Mouse (Mus musculus) olfactory bulb, adult 2 months (tissue): ENCODE measurements around the gene Nolc1.

Experiments
- CTCF ChIP-seq: fragments of 200-500 bp; IDR thresholded peaks from 2 replicates; pipeline ENCODE4 v1.5.1; 2012; ENCODE audit warnings: low read depth, mild to moderate bottlenecking, low read length, moderate library complexity; ENCODE audit not compliant: insufficient read depth
- POLR2A ChIP-seq: fragments of 200-500 bp; IDR thresholded peaks from 2 replicates; pipeline ENCODE4 v1.6.1; 2012; ENCODE audit warnings: mild to moderate bottlenecking, low read depth, low read length, moderate library complexity; ENCODE audit not compliant: insufficient read depth

DNA sequence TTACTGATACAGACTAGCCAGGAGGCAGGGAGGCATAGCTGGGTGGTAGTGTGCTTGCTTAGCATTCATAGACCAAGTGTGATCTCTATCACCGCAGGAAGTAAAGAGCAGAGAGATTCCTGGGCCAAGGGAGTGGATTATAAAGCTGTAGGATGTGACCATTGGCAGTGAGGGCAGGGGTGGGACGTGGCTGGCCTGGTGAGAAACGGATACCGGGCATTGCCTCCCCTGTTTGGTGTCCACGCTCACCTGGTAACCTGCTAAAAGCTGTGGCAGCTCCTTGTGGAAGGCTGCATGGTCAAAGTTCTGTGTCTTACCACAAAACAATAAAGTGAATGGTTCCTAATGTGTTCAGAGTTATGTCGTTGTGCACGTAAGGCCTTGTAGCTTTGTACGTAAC, 9.5 kb downstream of the Nolc1 start:
- TF ChIP-seq CTCF (no peak), POLR2A (no peak)
